ENCODE assay signal across 8 mouse cellular contexts in the genomic region with DNA sequence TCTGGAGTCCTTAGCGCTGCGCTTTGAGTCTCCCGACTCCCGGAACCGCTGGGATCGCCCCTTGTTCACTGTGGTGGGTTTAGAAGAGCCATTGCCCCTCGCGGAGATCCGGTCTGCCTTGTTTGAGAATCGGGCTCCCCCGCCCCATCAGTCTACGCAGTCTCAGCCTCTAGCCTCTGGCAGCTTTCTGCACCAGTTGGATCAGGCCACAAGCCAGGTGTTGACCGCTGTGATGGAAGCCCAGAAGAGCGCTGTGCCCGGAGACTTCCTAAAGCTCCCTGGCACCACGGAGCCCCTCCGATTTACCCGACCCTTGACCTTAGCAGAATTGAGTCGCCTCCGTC. TPM values are rescaled to one million over a fixed set of nuclear protein-coding genes. Genes with fewer than 3 reads are reported as not detected.
DNase-seq lines count a peak whose midpoint lies in the region; ATAC-seq lines count a peak whose summit lies in the region.

Gene A730015C16Rik (minus strand): TSS at position 115 of the 344 bp plus-strand sequence.

- peak within 1 kb of the TSS; percentile 76 for H3K4me3 ChIP-seq in heart, embryonic 12.5 days
- H3K4me3 ChIP-seq in forebrain, embryonic 16.5 days (replicated peaks; ENCODE audit: low read length), result peak within 1 kb of the TSS; percentile 93
- peak within 1 kb of the TSS; percentile 89 for H3K4me3 ChIP-seq in limb, embryonic 15.5 days

- peak within 1 kb of the TSS; percentile 84 for H3K4me2 ChIP-seq in heart, embryonic 12.5 days
- H3K4me2 ChIP-seq in forebrain, embryonic 16.5 days (ENCODE audit: low read length), result peak within 1 kb of the TSS; percentile 93
- peak within 1 kb of the TSS; percentile 84 for H3K4me2 ChIP-seq in limb, embryonic 15.5 days

- H3K9ac ChIP-seq in heart, embryonic 12.5 days, result peak within 1 kb of the TSS; percentile 77
- H3K9ac ChIP-seq in forebrain, embryonic 16.5 days (replicated peaks; ENCODE audit: low read depth, low read length), result peak within 1 kb of the TSS; percentile 75
- H3K9ac ChIP-seq in limb, embryonic 15.5 days, result peak within 1 kb of the TSS; percentile 76

- DNase-seq in heart, postnatal 4 days, result no peak
- peak; percentile 8 for DNase-seq in urinary bladder, postnatal 14 days (ENCODE audit: low spot score)
- DNase-seq in urinary bladder, adult 18-20 months (ENCODE audit: low spot score in 2 of 2), result no peak
- peak; percentile 50 for DNase-seq in neural tube, embryonic 10.5 days (ENCODE audit: extremely low spot score, low spot score)
- DNase-seq in ovary, postnatal 36 days (ENCODE audit: low spot score), result no peak

- H3K27ac ChIP-seq in heart, embryonic 12.5 days (ENCODE audit: poor library complexity, severe bottlenecking), result peak within 1 kb of the TSS; percentile 73
- peak within 1 kb of the TSS; percentile 79 for H3K27ac ChIP-seq in forebrain, embryonic 16.5 days (ENCODE audit: low read length)
- peak within 1 kb of the TSS; percentile 90 for H3K27ac ChIP-seq in limb, embryonic 15.5 days

- peaks cover 12% of the 10 kb centered on the region for H3K4me1 ChIP-seq in heart, embryonic 12.5 days (replicated peaks)
- peaks cover 21% of the 10 kb centered on the region for H3K4me1 ChIP-seq in forebrain, embryonic 16.5 days (replicated peaks; ENCODE audit: control insufficient read depth, insufficient read depth, low read length)
- peaks cover 11% of the 10 kb centered on the region for H3K4me1 ChIP-seq in limb, embryonic 15.5 days

- H3K9me3 ChIP-seq in heart, embryonic 12.5 days (replicated peaks), result no peaks in the 10 kb centered on the region
- no peaks in the 10 kb centered on the region for H3K9me3 ChIP-seq in forebrain, embryonic 16.5 days (ENCODE audit: control insufficient read depth, low read length)
- H3K9me3 ChIP-seq in limb, embryonic 15.5 days, result no peaks in the 10 kb centered on the region

- ATAC-seq in heart, embryonic 12.5 days (ENCODE audit: insufficient number of reproducible peaks, low FRiP score), result peak; percentile 23; the same call in 1 of the 2 replicates
- ATAC-seq in forebrain, embryonic 16.5 days, result peak; percentile 7; the same call in 1 of the 2 replicates
- ATAC-seq in limb, embryonic 15.5 days (ENCODE audit: insufficient number of reproducible peaks, low FRiP score, low TSS enrichment, low read depth), result 0 out of 2 replicates have a peak, but pooled peaks have one; percentile 7

- no peaks in the 10 kb centered on the region for H3K27me3 ChIP-seq in heart, embryonic 12.5 days (replicated peaks)
- no peaks in the 10 kb centered on the region for H3K27me3 ChIP-seq in forebrain, embryonic 16.5 days (replicated peaks; ENCODE audit: control insufficient read depth, insufficient read depth, low read length)
- no peaks in the 10 kb centered on the region for H3K27me3 ChIP-seq in limb, embryonic 15.5 days

- H3K36me3 ChIP-seq in heart, embryonic 12.5 days, result peaks cover 11% of the 10 kb centered on the region
- H3K36me3 ChIP-seq in forebrain, embryonic 16.5 days (ENCODE audit: control insufficient read depth, insufficient read depth), result no peaks in the 10 kb centered on the region
- H3K36me3 ChIP-seq in limb, embryonic 15.5 days, result 0 out of 2 replicates have a peak, but pooled peaks cover 6% of the 10 kb centered on the region

- 10% methylated on average over 20 of the region's 20 CpGs for WGBS in heart, embryonic 12.5 days
- WGBS in forebrain, embryonic 16.5 days, result 13% methylated on average over 20 of the region's 20 CpGs
- WGBS in limb, embryonic 15.5 days, result 8% methylated on average over 20 of the region's 20 CpGs

RNA-seq across cellular contexts. Expression of gene A730015C16Rik, which starts in this region (rescaled TPM):
- 1.7 and 2.0 TPM in 2 replicates for polyA plus RNA-seq in heart, embryonic 12.5 days (2016; fragmentation: Nextera tagmentation; extraction: Ambion mirVana)
- total RNA-seq in heart, postnatal 4 days (2021), result not detected
- 0.78 and 2.0 TPM in 2 replicates for polyA plus RNA-seq in forebrain, embryonic 16.5 days (2015; fragmentation: Nextera tagmentation; extraction: Ambion mirVana)
- polyA plus RNA-seq in limb, embryonic 15.5 days (2015; fragmentation: Nextera tagmentation; extraction: Ambion mirVana), result 0.74 and 1.2 TPM in 2 replicates

Comparison
In these comparisons a context has a peak if more than half of its experiments do, and no peak if none do; other contexts are left out.
1. DNase-seq: peak in urinary bladder, postnatal 14 days (single experiment) and neural tube, embryonic 10.5 days (single experiment); none in heart, postnatal 4 days (single experiment), urinary bladder, adult 18-20 months (0 of 2) and ovary, postnatal 36 days (single experiment).
2. Peak in every context shown above with its lines, with median percentiles within 50 percentile points of each other: ATAC-seq, H3K27ac ChIP-seq, H3K4me2 ChIP-seq, H3K4me3 ChIP-seq and H3K9ac ChIP-seq.